9 mouse cellular contexts compared by ENCODE assay signal in the genomic region with DNA sequence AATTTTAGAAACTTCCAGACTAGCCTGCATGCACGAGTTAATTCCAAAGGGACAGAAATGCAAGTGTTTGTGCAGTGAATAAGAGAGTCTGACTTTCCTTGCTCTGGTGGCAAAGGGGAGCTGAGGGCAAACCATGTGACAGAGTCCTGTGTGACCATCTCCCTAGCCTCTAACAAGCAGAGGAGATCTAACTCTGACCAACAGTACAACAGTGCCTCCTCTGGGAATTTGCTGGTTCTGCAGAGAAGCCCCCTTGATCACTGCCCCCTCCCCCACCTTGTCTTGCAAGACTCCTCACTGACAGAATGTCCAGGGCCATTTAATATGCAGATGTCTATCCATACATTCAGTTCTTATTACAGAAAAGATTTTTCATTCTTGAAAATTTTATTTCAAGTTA. TPM values are rescaled to one million over a fixed set of nuclear protein-coding genes. Genes with fewer than 3 reads are reported as not detected.
DNase-seq lines count a peak whose midpoint lies in the region; ATAC-seq lines count a peak whose summit lies in the region.
"Had no signal": no experiment of that assay in that cellular context is flagged by ENCODE, and none has a peak within 500 bp of the region (broad histone marks: within the 10 kb centered on the region; RNA-seq: fewer than 3 reads in every experiment).

No protein-coding gene starts in this region.

- no peaks in the 10 kb centered on the region for H3K27me3 ChIP-seq in hindbrain, embryonic 16.5 days (replicated peaks; ENCODE audit: control insufficient read depth, insufficient read depth, low read length)

- peak overlapping the region; percentile 39 for H3K4me2 ChIP-seq in hindbrain, embryonic 16.5 days (ENCODE audit: low read length)
- H3K4me2 ChIP-seq: limb, embryonic 12.5 days had no signal

- ATAC-seq in hindbrain, embryonic 16.5 days: peak; percentile 35

- peak overlapping the region; percentile 28 for H3K4me3 ChIP-seq in hindbrain, embryonic 16.5 days (ENCODE audit: low read length)
- H3K4me3 ChIP-seq: limb, embryonic 12.5 days had no signal

- 0% methylated on average over 1 of the region's 1 CpGs for WGBS in hindbrain, embryonic 16.5 days

- no peak overlapping the region for H3K9ac ChIP-seq in hindbrain, embryonic 16.5 days (ENCODE audit: low read depth, low read length)
- H3K9ac ChIP-seq: limb, embryonic 12.5 days had no signal

- H3K4me1 ChIP-seq in hindbrain, embryonic 16.5 days (ENCODE audit: control insufficient read depth, insufficient read depth, low read depth, low read length): no peaks in the 10 kb centered on the region; the same call in 1 of the 2 replicates
- H3K4me1 ChIP-seq: limb, embryonic 12.5 days had no signal

- no peak overlapping the region for H3K27ac ChIP-seq in hindbrain, embryonic 16.5 days (ENCODE audit: low read depth, low read length)
- H3K27ac ChIP-seq: limb, embryonic 12.5 days had no signal

- H3K36me3 ChIP-seq in hindbrain, embryonic 16.5 days (ENCODE audit: control insufficient read depth, insufficient read depth, low read length): no peaks in the 10 kb centered on the region
- H3K36me3 ChIP-seq: limb, embryonic 12.5 days had no signal

- no peaks in the 10 kb centered on the region for H3K9me3 ChIP-seq in hindbrain, embryonic 16.5 days (ENCODE audit: control insufficient read depth, low read length)
- H3K9me3 ChIP-seq: limb, embryonic 12.5 days had no signal

- peak; percentile 30 to 42 for DNase-seq in layer of hippocampus, postnatal 10 days (ENCODE audit: low spot score in 2 of 2)
- no peak for DNase-seq in layer of hippocampus, adult 9-10 months (ENCODE audit: low spot score)
- peak; percentile 73 for DNase-seq in embryo, embryonic 10 days (ENCODE audit: low spot score)
- peak; percentile 82 for DNase-seq in retina, embryonic 14.5 days (ENCODE audit: low spot score)
- no peak for DNase-seq in lung, adult 18-20 months
- no peak for DNase-seq in kidney, adult 18-20 months
- no peak for DNase-seq in kidney, adult 9 months

RNA-seq across cellular contexts. Expression of gene Cdh7, which starts 3.2 kb away (rescaled TPM):
- total RNA-seq in layer of hippocampus, postnatal 10 days (2021): 1 to 10 TPM; 4.4 to 6.4 TPM
- polyA plus RNA-seq in hindbrain, embryonic 16.5 days (2015; fragmentation: Nextera tagmentation; extraction: Ambion mirVana): 24.9 and 25.4 TPM in 2 replicates

Comparison
In these comparisons a context has a peak if more than half of its experiments do, and no peak if none do; other contexts are left out.
1. DNase-seq: peak in layer of hippocampus, postnatal 10 days (2 of 2), embryo, embryonic 10 days (single experiment) and retina, embryonic 14.5 days (single experiment); none in layer of hippocampus, adult 9-10 months (single experiment), lung, adult 18-20 months (0 of 2), kidney, adult 18-20 months (single experiment) and kidney, adult 9 months (single experiment).